Mouse (Mus musculus) intestine, embryonic 14.5 days (tissue): ENCODE measurements at regions not wholly inside any gene's neighbourhood (a gene's known extent, or its start where the extent isn't known, plus 50 kb on each side); places are given as distances from the start of the nearest gene placed in this dataset.

Experiments
- ATAC-seq: fragments of 200-750 bp; cut with Nextera tagmentation; replicated peaks from 2 replicates; pipeline ENCODE4 v1.8.0; 2017; ENCODE audit warnings: low read depth, moderate number of reproducible peaks, moderate TSS enrichment, moderate library complexity; ENCODE audit not compliant: low FRiP score, low TSS enrichment
- DNase-seq: peaks from one replicate; pipeline ENCODE4 v3.0.0-alpha.2; 2018; ENCODE audit warnings: low spot score
- H3K27ac ChIP-seq: fragments of 300-500 bp; sonication (generic); 2 replicates; pipeline ENCODE4 v1.5.1; 2014; ENCODE audit warnings: low read depth, mild to moderate bottlenecking, control low read depth
- H3K27me3 ChIP-seq: fragments of 300-500 bp; sonication (generic); replicated peaks from 2 replicates; pipeline ENCODE4 v1.6.1; 2014; ENCODE audit warnings: low read length, control low read depth; ENCODE audit not compliant: control insufficient read depth, insufficient read depth
- H3K36me3 ChIP-seq: fragments of 300-500 bp; sonication (generic); 2 replicates; pipeline ENCODE4 v1.6.1; 2014; ENCODE audit warnings: low read length, control low read depth; ENCODE audit not compliant: control insufficient read depth, insufficient read depth
- H3K4me1 ChIP-seq: fragments of 300-500 bp; sonication (generic); replicated peaks from 2 replicates; pipeline ENCODE4 v1.6.1; 2014; ENCODE audit warnings: low read length, control low read depth, mixed read lengths; ENCODE audit not compliant: control insufficient read depth, insufficient read depth
- H3K4me2 ChIP-seq: fragments of 300-500 bp; sonication (generic); 2 replicates; pipeline ENCODE4 v1.6.1; 2014; ENCODE audit warnings: low read length
- H3K4me3 ChIP-seq: fragments of 300-500 bp; sonication (generic); 2 replicates; pipeline ENCODE4 v1.5.1; 2014; ENCODE audit warnings: low read depth, low read length, control low read depth, mixed read lengths
- H3K9ac ChIP-seq: fragments of 300-500 bp; sonication (generic); 2 replicates; pipeline ENCODE4 v1.6.1; 2014; ENCODE audit warnings: mild to moderate bottlenecking, low read length
- H3K9me3 ChIP-seq: fragments of 300-500 bp; sonication (generic); 2 replicates; pipeline ENCODE4 v1.6.1; 2016; ENCODE audit warnings: low read length, control low read depth; ENCODE audit not compliant: control insufficient read depth
- WGBS: fragments of 180-500 bp; shearing (Covaris S2); extraction: QIAGEN DNeasy Blood & Tissue Kit; methylation state at CpG from one replicate; pipeline ENCODE4 v1.1.7; 2014; 5-methylcytosine and 5-hydroxymethylcytosine counted together

DNA sequence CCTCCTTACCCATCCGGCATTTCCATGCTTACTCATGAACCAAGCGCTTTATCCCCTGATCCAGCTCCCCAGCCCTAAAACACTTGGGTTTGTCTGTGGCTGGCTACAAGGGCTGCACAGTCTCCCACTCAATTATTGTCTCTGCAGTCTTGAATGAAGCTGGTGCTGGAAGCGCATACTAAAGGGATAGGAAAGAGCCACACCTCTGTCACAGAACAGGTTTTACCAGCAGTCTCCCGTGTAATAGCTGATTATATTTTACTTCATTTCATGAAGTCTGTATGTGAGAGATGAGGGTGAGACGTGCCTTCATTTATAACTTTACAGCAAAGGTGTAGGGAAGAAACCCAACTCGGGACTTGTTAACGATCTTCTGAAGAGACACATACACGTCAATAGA lies 167.0 kb upstream of the Adgrl2 start:
- Histone ChIP-seq H3K4me2 (no peak overlapping the region), H3K9ac (no peak overlapping the region), H3K27me3 (no peaks in the 10 kb centered on the region), H3K36me3 (no peaks in the 10 kb centered on the region), H3K27ac (no peak overlapping the region), H3K4me1 (no peaks in the 10 kb centered on the region), H3K9me3 (no peaks in the 10 kb centered on the region), H3K4me3 (no peak overlapping the region)
- ATAC-seq (0 out of 2 replicates have a peak, but pooled peaks have one; percentile 12), DNase-seq (no peak)
- 82% methylated on average over 8 of the region's 8 CpGs for WGBS

DNA sequence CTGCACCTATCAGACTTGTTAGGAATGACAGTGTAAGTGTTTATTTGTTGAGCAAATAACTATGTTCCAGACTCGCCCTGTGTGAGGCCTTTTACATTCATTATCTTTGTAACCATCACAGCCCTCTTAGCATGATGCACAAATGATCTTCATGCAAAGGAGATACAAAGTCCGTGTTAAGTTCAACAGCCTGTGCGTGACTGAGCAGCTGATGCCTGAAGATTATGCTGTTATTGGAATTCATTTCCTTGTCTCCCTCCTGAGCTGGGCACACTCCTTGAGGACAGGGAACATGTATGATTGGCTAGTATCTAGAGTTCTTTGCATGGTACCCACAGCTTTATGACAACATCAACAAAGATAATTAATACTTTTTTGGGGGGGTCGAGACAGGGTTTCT lies 162.0 kb upstream of the Adgrl2 start:
- H3K27me3 ChIP-seq = no peaks in the 10 kb centered on the region
- no peaks in the 10 kb centered on the region for H3K36me3 ChIP-seq
- no peak overlapping the region for H3K9ac ChIP-seq
- no peak overlapping the region for H3K27ac ChIP-seq
- DNase-seq (no peak), ATAC-seq (no peak)
- H3K9me3 ChIP-seq = no peaks in the 10 kb centered on the region
- no peak overlapping the region for H3K4me3 ChIP-seq
- no peak overlapping the region for H3K4me2 ChIP-seq
- 68% methylated on average over 4 of the region's 4 CpGs for WGBS
- no peaks in the 10 kb centered on the region for H3K4me1 ChIP-seq

GRCm38 (mm10) chr3:149150796-149151195 lies 160.4 kb upstream of the Adgrl2 start:
- DNase-seq = no peak
- H3K4me1 ChIP-seq = no peaks in the 10 kb centered on the region
- 85% methylated on average over 3 of the region's 3 CpGs for WGBS
- H3K9me3 ChIP-seq = no peaks in the 10 kb centered on the region
- no peak overlapping the region for H3K9ac ChIP-seq
- H3K27ac ChIP-seq = no peak overlapping the region
- H3K4me3 ChIP-seq = no peak overlapping the region
- H3K27me3 ChIP-seq = no peaks in the 10 kb centered on the region
- H3K4me2 ChIP-seq = no peak overlapping the region
- ATAC-seq = no peak
- no peaks in the 10 kb centered on the region for H3K36me3 ChIP-seq

DNA sequence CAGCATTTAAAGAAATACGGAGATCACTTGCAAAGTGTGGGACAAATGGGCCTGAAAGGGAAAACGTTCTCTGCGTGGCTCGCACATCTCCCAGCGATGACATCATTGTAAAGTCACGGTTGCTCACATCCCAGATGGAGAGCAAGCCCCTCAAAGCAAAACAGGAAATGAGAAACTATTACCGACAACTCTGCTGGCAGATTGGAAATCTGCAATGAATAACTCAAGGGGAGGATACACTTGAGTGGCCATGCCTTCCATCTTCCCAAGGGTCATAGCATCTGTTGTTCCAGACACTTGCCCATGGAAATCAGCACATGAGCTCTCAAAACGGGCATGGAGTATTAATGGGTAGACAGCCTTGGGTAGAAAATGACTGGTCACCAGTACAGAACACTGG lies 158.3 kb upstream of the Adgrl2 start:
- Histone ChIP-seq H3K4me3 (no peak overlapping the region), H3K4me2 (no peak overlapping the region), H3K9ac (no peak overlapping the region), H3K27me3 (no peaks in the 10 kb centered on the region), H3K36me3 (no peaks in the 10 kb centered on the region), H3K4me1 (no peaks in the 10 kb centered on the region), H3K27ac (no peak overlapping the region), H3K9me3 (no peaks in the 10 kb centered on the region)
- no peak for DNase-seq
- no peak for ATAC-seq
- WGBS = 66% methylated on average over 8 of the region's 8 CpGs

GRCm38 (mm10) chr3:149147916-149148315 lies 157.6 kb upstream of the Adgrl2 start:
- Histone ChIP-seq H3K27ac (no peak overlapping the region), H3K9me3 (no peaks in the 10 kb centered on the region), H3K27me3 (no peaks in the 10 kb centered on the region), H3K4me3 (no peak overlapping the region), H3K4me1 (no peaks in the 10 kb centered on the region), H3K4me2 (no peak overlapping the region), H3K9ac (no peak overlapping the region), H3K36me3 (no peaks in the 10 kb centered on the region)
- 86% methylated on average over 6 of the region's 6 CpGs for WGBS
- DNase-seq = no peak
- ATAC-seq = no peak

GRCm38 (mm10) chr3:149146673-149147072 lies 156.3 kb upstream of the Adgrl2 start:
- Histone ChIP-seq H3K27ac (no peak overlapping the region), H3K36me3 (no peaks in the 10 kb centered on the region), H3K9ac (no peak overlapping the region), H3K4me2 (no peak overlapping the region), H3K27me3 (no peaks in the 10 kb centered on the region), H3K4me3 (no peak overlapping the region), H3K4me1 (no peaks in the 10 kb centered on the region), H3K9me3 (no peaks in the 10 kb centered on the region)
- ATAC-seq = no peak
- DNase-seq = no peak
- WGBS = 54% methylated on average over 9 of the region's 9 CpGs

GRCm38 (mm10) chr3:149140461-149140860 lies 150.1 kb upstream of the Adgrl2 start:
- Histone ChIP-seq H3K4me2 (no peak overlapping the region), H3K9ac (no peak overlapping the region), H3K27me3 (no peaks in the 10 kb centered on the region), H3K9me3 (no peaks in the 10 kb centered on the region), H3K36me3 (no peaks in the 10 kb centered on the region), H3K27ac (no peak overlapping the region), H3K4me3 (no peak overlapping the region), H3K4me1 (no peaks in the 10 kb centered on the region)
- no peak for ATAC-seq
- no peak for DNase-seq
- WGBS = 83% methylated on average over 3 of the region's 3 CpGs

GRCm38 (mm10) chr3:149134028-149134938 lies 143.9 kb upstream of the Adgrl2 start:
- Histone ChIP-seq H3K9ac (no peak overlapping the region), H3K36me3 (no peaks in the 10 kb centered on the region), H3K4me3 (no peak overlapping the region), H3K27me3 (no peaks in the 10 kb centered on the region), H3K9me3 (no peaks in the 10 kb centered on the region), H3K4me2 (no peak overlapping the region), H3K27ac (no peak overlapping the region), H3K4me1 (no peaks in the 10 kb centered on the region)
- no peak for ATAC-seq
- no peak for DNase-seq
- WGBS = 86% methylated on average over 9 of the region's 9 CpGs

GRCm38 (mm10) chr3:149118806-149119205 lies 128.5 kb upstream of the Adgrl2 start:
- Histone ChIP-seq H3K27ac (no peak overlapping the region), H3K4me1 (no peaks in the 10 kb centered on the region), H3K9ac (no peak overlapping the region), H3K27me3 (no peaks in the 10 kb centered on the region), H3K4me3 (no peak overlapping the region), H3K36me3 (no peaks in the 10 kb centered on the region), H3K4me2 (no peak overlapping the region), H3K9me3 (no peaks in the 10 kb centered on the region)
- 79% methylated on average over 5 of the region's 5 CpGs for WGBS
- DNase-seq (no peak), ATAC-seq (no peak)
